Comparison of ENCODE assay signal across 8 mouse cellular contexts in genomic region chr4:110020255-110020654, GRCm38 (mm10). TPM values are rescaled to one million over a fixed set of nuclear protein-coding genes. Genes with fewer than 3 reads are reported as not detected.
DNase-seq lines count a peak whose midpoint lies in the region; ATAC-seq and TF ChIP-seq lines count a peak whose summit lies in the region.

No protein-coding gene starts in this region.

- H3K9ac ChIP-seq in heart, embryonic 15.5 days: no peak overlapping the region
- no peak overlapping the region for H3K9ac ChIP-seq in liver, embryonic 11.5 days (ENCODE audit: low read depth, low read length)
- 0 out of 2 replicates have a peak overlapping the region, but pooled peaks have one; percentile 8 for H3K9ac ChIP-seq in neural tube, embryonic 12.5 days

- no peaks in the 10 kb centered on the region for H3K36me3 ChIP-seq in heart, embryonic 15.5 days
- no peaks in the 10 kb centered on the region for H3K36me3 ChIP-seq in liver, embryonic 11.5 days (ENCODE audit: control insufficient read depth, insufficient read depth, low read length)
- no peaks in the 10 kb centered on the region for H3K36me3 ChIP-seq in neural tube, embryonic 12.5 days

- DNase-seq in CD4-positive helper T cell, adult 2 months (ENCODE audit: low read depth, low spot score): peak; percentile 53
- peak; percentile 73 for DNase-seq in kidney, postnatal 14 days
- DNase-seq in liver, embryonic 11.5 days (ENCODE audit: low spot score): peak; percentile 68
- peak; percentile 87 for DNase-seq in testis, postnatal 10 days (ENCODE audit: low spot score)

- ATAC-seq in heart, embryonic 15.5 days (replicated peaks; ENCODE audit: insufficient number of reproducible peaks, insufficient read depth, low FRiP score, low read depth): no peak
- ATAC-seq in liver, embryonic 11.5 days (replicated peaks; ENCODE audit: low FRiP score): peak; percentile 37; the same call in 1 of the 2 replicates
- ATAC-seq in neural tube, embryonic 12.5 days (ENCODE audit: low FRiP score, low read depth): peak; percentile 34; the same call in 1 of the 2 replicates

- H3K27ac ChIP-seq in bone marrow macrophage, adult 2 months (ENCODE audit: insufficient read depth, low read depth, low read length): no peak overlapping the region
- H3K27ac ChIP-seq in embryonic fibroblast, embryonic 13.5 days (ENCODE audit: insufficient read depth, low read length): no peak overlapping the region
- no peak overlapping the region for H3K27ac ChIP-seq in heart, embryonic 15.5 days
- H3K27ac ChIP-seq in liver, embryonic 11.5 days (ENCODE audit: low read depth, low read length): no peak overlapping the region
- no peak overlapping the region for H3K27ac ChIP-seq in neural tube, embryonic 12.5 days

- H3K4me2 ChIP-seq in heart, embryonic 15.5 days: peak overlapping the region; percentile 53
- H3K4me2 ChIP-seq in liver, embryonic 11.5 days: no peak overlapping the region
- peak overlapping the region; percentile 53 for H3K4me2 ChIP-seq in neural tube, embryonic 12.5 days (replicated peaks)

- no peak for TF ChIP-seq POLR2A in bone marrow macrophage, adult 2 months (IDR thresholded peaks at IDR 0.05; ENCODE audit: borderline replicate concordance, low read depth, low read length)
- TF ChIP-seq POLR2A in embryonic fibroblast, embryonic 13.5 days (IDR thresholded peaks at IDR 0.05; ENCODE audit: low read depth, low read length): no peak

- peaks cover 23% of the 10 kb centered on the region; the same call in 1 of the 2 replicates for H3K27me3 ChIP-seq in heart, embryonic 15.5 days
- no peaks in the 10 kb centered on the region; the same call in 1 of the 2 replicates for H3K27me3 ChIP-seq in liver, embryonic 11.5 days (replicated peaks; ENCODE audit: control insufficient read depth, insufficient read depth, low read length)
- H3K27me3 ChIP-seq in neural tube, embryonic 12.5 days (replicated peaks): no peaks in the 10 kb centered on the region

- 13% methylated on average over 12 of the region's 12 CpGs for WGBS in heart, embryonic 15.5 days
- 20% methylated on average over 12 of the region's 12 CpGs for WGBS in liver, embryonic 11.5 days
- WGBS in neural tube, embryonic 12.5 days: 11% methylated on average over 12 of the region's 12 CpGs

- TF ChIP-seq CTCF in bone marrow macrophage, adult 2 months (IDR thresholded peaks at IDR 0.05; ENCODE audit: low read depth, low read length): peak; percentile 59
- TF ChIP-seq CTCF in embryonic fibroblast, embryonic 13.5 days (IDR thresholded peaks at IDR 0.05; ENCODE audit: borderline replicate concordance, insufficient read depth, low read length): peak; percentile 98

- no peak overlapping the region for H3K4me3 ChIP-seq in bone marrow macrophage, adult 2 months (ENCODE audit: insufficient read depth, low read length)
- H3K4me3 ChIP-seq in embryonic fibroblast, embryonic 13.5 days (ENCODE audit: insufficient read depth, low read length): no peak overlapping the region
- H3K4me3 ChIP-seq in heart, embryonic 15.5 days: peak overlapping the region; percentile 23; the same call in 1 of the 2 replicates
- no peak overlapping the region for H3K4me3 ChIP-seq in liver, embryonic 11.5 days (ENCODE audit: low read depth, low read length)
- no peak overlapping the region for H3K4me3 ChIP-seq in neural tube, embryonic 12.5 days

- H3K9me3 ChIP-seq in heart, embryonic 15.5 days (replicated peaks): no peaks in the 10 kb centered on the region
- no peaks in the 10 kb centered on the region for H3K9me3 ChIP-seq in liver, embryonic 11.5 days (ENCODE audit: control insufficient read depth, low read length)
- no peaks in the 10 kb centered on the region for H3K9me3 ChIP-seq in neural tube, embryonic 12.5 days

- peaks cover 3% of the 10 kb centered on the region; the same call in 1 of the 2 replicates for H3K4me1 ChIP-seq in bone marrow macrophage, adult 2 months (ENCODE audit: control insufficient read depth, insufficient read depth, low read length)
- H3K4me1 ChIP-seq in embryonic fibroblast, embryonic 13.5 days (ENCODE audit: control insufficient read depth, insufficient read depth, low read length): no peaks in the 10 kb centered on the region
- peaks cover 5% of the 10 kb centered on the region; the same call in 1 of the 2 replicates for H3K4me1 ChIP-seq in heart, embryonic 15.5 days (replicated peaks)
- H3K4me1 ChIP-seq in liver, embryonic 11.5 days (replicated peaks; ENCODE audit: control insufficient read depth, insufficient read depth, low read length): no peaks in the 10 kb centered on the region
- peaks cover 4% of the 10 kb centered on the region; the same call in 1 of the 2 replicates for H3K4me1 ChIP-seq in neural tube, embryonic 12.5 days

RNA-seq across cellular contexts. Expression of gene Dmrta2, which starts 42.4 kb away (rescaled TPM):
- polyA plus RNA-seq in bone marrow macrophage, adult 2 months (2012; ENCODE audit: insufficient read depth, insufficient read length, missing spikeins): 0.19 TPM in 1 of 2 replicates, not detected in the other
- 0.18 and 0.45 TPM in 2 replicates for polyA plus RNA-seq in embryonic fibroblast, embryonic 13.5 days (2011; ENCODE audit: insufficient read length, low read depth, missing spikeins)
- 0.09 TPM in 1 of 2 replicates, not detected in the other for polyA plus RNA-seq in heart, embryonic 15.5 days (2015; fragmentation: Nextera tagmentation; extraction: Ambion mirVana)
- polyA plus RNA-seq in liver, embryonic 11.5 days (2014; fragmentation: Nextera tagmentation; extraction: Ambion mirVana): 0.07 TPM in 1 of 2 replicates, not detected in the other
- polyA plus RNA-seq in neural tube, embryonic 12.5 days (2016; fragmentation: Nextera tagmentation; extraction: Ambion mirVana): 0.26 and 0.27 TPM in 2 replicates
